Mouse (Mus musculus) testis, adult 2 months (tissue): ENCODE measurements around the gene Gm21992. TPM values are rescaled to one million over a fixed set of nuclear protein-coding genes. Genes with fewer than 3 reads are reported as not detected.
A peak's percentile ranks its signal among the peaks of the same experiment; 100 is the strongest.

Source experiments
- H3K27ac ChIP-seq: fragments of 200-500 bp; 2 replicates; pipeline ENCODE4 v1.5.1; 2012; ENCODE audit warnings: low read depth, low read length; ENCODE audit not compliant: control insufficient read depth, insufficient read depth
- H3K27me3 ChIP-seq: fragments of 200-500 bp; 2 replicates; pipeline ENCODE4 v1.6.1; 2012; ENCODE audit warnings: mild to moderate bottlenecking, low read length, moderate library complexity; ENCODE audit not compliant: control insufficient read depth, insufficient read depth
- H3K36me3 ChIP-seq: fragments of 200-500 bp; 2 replicates; pipeline ENCODE4 v1.6.1; 2012; ENCODE audit warnings: mild to moderate bottlenecking, low read length; ENCODE audit not compliant: control insufficient read depth, insufficient read depth
- H3K4me1 ChIP-seq: fragments of 200-500 bp; 2 replicates; pipeline ENCODE4 v1.6.1; 2012; ENCODE audit warnings: low read length; ENCODE audit not compliant: control insufficient read depth, insufficient read depth
- H3K4me3 ChIP-seq: fragments of 200-500 bp; 2 replicates; pipeline ENCODE4 v1.5.1; 2012; ENCODE audit warnings: low read depth, mild to moderate bottlenecking, low read length, moderate library complexity, mixed read lengths; ENCODE audit not compliant: control insufficient read depth
- CTCF ChIP-seq: fragments of 200-500 bp; IDR thresholded peaks from 2 replicates; pipeline ENCODE4 v1.5.1; 2012; ENCODE audit warnings: low read depth, mild to moderate bottlenecking, inconsistent platforms, low read length, moderate library complexity; ENCODE audit not compliant: control insufficient read depth, insufficient read depth, insufficient replicate concordance
- POLR2A ChIP-seq: fragments of 200-500 bp; IDR thresholded peaks from 2 replicates; pipeline ENCODE4 v1.6.1; 2012; ENCODE audit warnings: low read depth, mild to moderate bottlenecking, inconsistent platforms, low read length, moderate library complexity; ENCODE audit not compliant: control insufficient read depth
- polyA plus RNA-seq: library from polyadenylated mRNA; depleted of rRNA; stranded (reverse); fragments of >200 nt; gene quantifications from 2 replicates; pipeline ENCODE4 v1.2.3, GENCODE M21; 2012

Gm21992 gene
- polyA plus RNA-seq, 1 experiment: 9.4 TPM

DNA sequence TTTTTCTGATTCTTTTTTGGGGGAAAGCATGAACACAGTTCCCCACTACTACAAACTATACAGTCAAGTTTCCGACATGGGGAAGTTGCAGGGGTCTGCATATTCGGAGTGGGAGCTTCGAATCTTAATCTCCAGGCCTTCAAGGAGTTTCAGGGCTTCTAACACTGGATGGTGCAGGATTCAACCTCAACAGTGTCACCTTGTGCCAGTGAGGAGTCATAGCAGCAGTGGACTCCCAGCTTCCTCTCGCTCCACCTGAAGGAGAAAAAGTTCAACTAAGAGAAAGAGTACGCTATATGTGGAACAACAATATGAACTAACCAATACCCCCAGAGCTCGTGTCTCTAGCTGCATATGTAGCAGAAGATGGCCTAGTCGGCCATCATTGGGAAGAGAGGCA, 36.1 kb upstream of the Gm21992 start:
- peak; percentile 59; the same call in 1 of the 2 replicates for TF ChIP-seq CTCF
- TF ChIP-seq POLR2A: no peak
- no peaks in the 10 kb centered on the region for H3K4me1 ChIP-seq
- H3K4me3 ChIP-seq: no peak overlapping the region
- no peak overlapping the region for H3K27ac ChIP-seq
- H3K27me3 ChIP-seq: no peaks in the 10 kb centered on the region
- H3K36me3 ChIP-seq: no peaks in the 10 kb centered on the region

- Histone ChIP-seq H3K4me1 (no peaks in the 10 kb centered on the region), H3K4me3 (no peak overlapping the region), H3K27ac (no peak overlapping the region), H3K36me3 (no peaks in the 10 kb centered on the region; the same call in 1 of the 2 replicates), H3K27me3 (no peaks in the 10 kb centered on the region)
- TF ChIP-seq POLR2A (no peak), CTCF (no peak)
Observed at GRCm38 (mm10) chr19:4845846-4846245, 34.4 kb upstream of the Gm21992 start.

- Histone ChIP-seq H3K27me3 (no peaks in the 10 kb centered on the region), H3K36me3 (no peaks in the 10 kb centered on the region; the same call in none of the 2 replicates), H3K4me1 (peaks cover 19% of the 10 kb centered on the region), H3K4me3 (peak overlapping the region; percentile 28; the same call in 1 of the 2 replicates), H3K27ac (no peak overlapping the region)
- TF ChIP-seq POLR2A (no peak), CTCF (no peak)
Observed at GRCm38 (mm10) chr19:4842611-4843010, 31.2 kb upstream of the Gm21992 start.

- Histone ChIP-seq H3K36me3 (no peaks in the 10 kb centered on the region; the same call in none of the 2 replicates), H3K4me1 (peaks cover 21% of the 10 kb centered on the region), H3K27me3 (no peaks in the 10 kb centered on the region), H3K4me3 (peak overlapping the region; percentile 83), H3K27ac (no peak overlapping the region)
- no peak for TF ChIP-seq CTCF
- TF ChIP-seq POLR2A: no peak
Observed at GRCm38 (mm10) chr19:4840848-4841247, 29.4 kb upstream of the Gm21992 start.

- peak within 1 kb of the TSS; percentile 83 for H3K27ac ChIP-seq
Observed at GRCm38 (mm10) chr19:4839149-4839548, 27.7 kb upstream of the Gm21992 start, which contains the start of the genes Ccs and Ccdc87. Gene Ccs, minus strand, starts transcription at chr19:4839332. Gene Ccdc87, plus strand, starts transcription at chr19:4839366.

GRCm38 (mm10) chr19:4838526-4839140, 27.2 kb upstream of the Gm21992 start:
- peak overlapping the region; percentile 83 for H3K4me3 ChIP-seq
- no peaks in the 10 kb centered on the region for H3K27me3 ChIP-seq
- peaks cover 21% of the 10 kb centered on the region for H3K4me1 ChIP-seq
- H3K36me3 ChIP-seq: no peaks in the 10 kb centered on the region; the same call in none of the 2 replicates
- H3K27ac ChIP-seq: peak overlapping the region; percentile 83
- no peak for TF ChIP-seq CTCF
- TF ChIP-seq POLR2A: no peak

More at GRCm38 (mm10) chr19:4839149-4839548, 27.7 kb upstream of the Gm21992 start, which contains the start of the genes Ccs and Ccdc87:
- no peaks in the 10 kb centered on the region; the same call in none of the 2 replicates for H3K36me3 ChIP-seq
- peaks cover 21% of the 10 kb centered on the region for H3K4me1 ChIP-seq
- H3K27me3 ChIP-seq: no peaks in the 10 kb centered on the region
- peak within 1 kb of the TSS; percentile 83 for H3K4me3 ChIP-seq
- TF ChIP-seq CTCF (peak; percentile 3; the same call in 1 of the 2 replicates), POLR2A (peak; percentile 85)

DNA sequence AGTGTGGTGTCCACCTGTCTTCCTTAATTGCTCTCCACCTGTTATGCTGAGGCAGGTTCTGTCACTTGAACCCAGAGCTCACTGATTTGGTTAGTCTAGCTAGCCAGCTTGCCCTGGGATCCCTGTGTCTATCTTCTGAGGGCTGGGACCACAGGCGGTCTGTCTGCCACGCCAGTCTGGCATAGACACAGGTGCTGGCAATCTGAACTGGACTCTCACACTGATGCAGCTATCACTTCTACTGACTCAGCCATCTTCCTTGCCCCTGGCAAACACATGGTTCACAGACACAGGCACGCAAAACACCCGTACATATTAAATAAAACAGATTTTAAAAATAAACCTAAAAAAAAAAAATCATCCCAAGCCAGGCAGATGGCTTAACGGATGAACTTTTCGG, 25.6 kb upstream of the Gm21992 start:
- H3K36me3 ChIP-seq: no peaks in the 10 kb centered on the region; the same call in none of the 2 replicates
- H3K4me3 ChIP-seq: no peak overlapping the region
- H3K27ac ChIP-seq: no peak overlapping the region
- no peak for TF ChIP-seq CTCF
- no peak for TF ChIP-seq POLR2A
- H3K27me3 ChIP-seq: no peaks in the 10 kb centered on the region
- H3K4me1 ChIP-seq: peaks cover 21% of the 10 kb centered on the region
